Mouse (Mus musculus) CD4-positive helper T cell, adult 2 months (primary cell): ENCODE results near the gene Hoxd13.

ENCODE experiments used
- DNase-seq: peaks from one replicate; pipeline ENCODE4 v3.0.0-alpha.2; 2012; ENCODE audit warnings: low read depth, missing footprints, low spot score

The Hoxd13 gene

GRCm38 (mm10) chr2:74694066-74694465, 26.0 kb downstream of the Hoxd13 start:
- DNase-seq = no peak

- no peak for DNase-seq
These were observed 27.3 kb downstream of the Hoxd13 start for GRCm38 (mm10) chr2:74695383-74695782.

- DNase-seq = no peak
These were observed 27.8 kb downstream of the Hoxd13 start for GRCm38 (mm10) chr2:74695813-74696430.

GRCm38 (mm10) chr2:74696442-74697335, 28.6 kb downstream of the Hoxd13 start:
- DNase-seq = no peak

- no peak for DNase-seq
These were observed 29.5 kb downstream of the Hoxd13 start, which contains the start of gene Hoxd9 for GRCm38 (mm10) chr2:74697567-74698121. Gene Hoxd9 (plus strand): TSS chr2:74697727.

- no peak for DNase-seq
These were observed 30.3 kb downstream of the Hoxd13 start for GRCm38 (mm10) chr2:74698201-74699052.

GRCm38 (mm10) chr2:74699053-74699430, 30.9 kb downstream of the Hoxd13 start:
- no peak for DNase-seq

- no peak for DNase-seq
These were observed 31.8 kb downstream of the Hoxd13 start for GRCm38 (mm10) chr2:74699664-74700545.

- no peak for DNase-seq
These were observed 32.5 kb downstream of the Hoxd13 start for GRCm38 (mm10) chr2:74700546-74701112.

GRCm38 (mm10) chr2:74701949-74702819, 34.1 kb downstream of the Hoxd13 start:
- peak; percentile 51 for DNase-seq

GRCm38 (mm10) chr2:74702820-74703219, 34.7 kb downstream of the Hoxd13 start:
- DNase-seq = no peak

GRCm38 (mm10) chr2:74703317-74703716, 35.2 kb downstream of the Hoxd13 start:
- no peak for DNase-seq

- DNase-seq = no peak
These were observed 35.7 kb downstream of the Hoxd13 start for GRCm38 (mm10) chr2:74703720-74704392.

- no peak for DNase-seq
These were observed 36.4 kb downstream of the Hoxd13 start, which contains the start of gene Hoxd8 for GRCm38 (mm10) chr2:74704393-74704998. Gene Hoxd8 (plus strand): TSS chr2:74704615.

GRCm38 (mm10) chr2:74704999-74705466, 36.9 kb downstream of the Hoxd13 start:
- no peak for DNase-seq

- peak; percentile 27 for DNase-seq
These were observed 37.5 kb downstream of the Hoxd13 start for GRCm38 (mm10) chr2:74705467-74706089.

- DNase-seq = no peak
These were observed 38.4 kb downstream of the Hoxd13 start for GRCm38 (mm10) chr2:74706393-74706960.
